Mouse (Mus musculus): Measurements from ENCODE around the gene Adh6a.

- TF ChIP-seq CTCF (IDR thresholded peaks at IDR 0.05; ENCODE audit: borderline replicate concordance, control insufficient read depth, extremely low read depth, insufficient read depth, low read length, poor library complexity) (no peak), POLR2A (IDR thresholded peaks at IDR 0.05; ENCODE audit: control insufficient read depth, extremely low read depth, insufficient read depth, low read length, poor library complexity) (no peak)
Measured at GRCm38 (mm10) chr3:138360721-138361120, 47.6 kb downstream of the Adh6a start.
